Mouse (Mus musculus): Measurements from ENCODE around the gene Lsm2. TPM values are rescaled to one million over a fixed set of nuclear protein-coding genes. Genes with fewer than 3 reads are reported as not detected.

Gene Lsm2
- total and polyA plus RNA-seq, 2 experiments from 2014 or later: 29.1 to 111 TPM

DNA sequence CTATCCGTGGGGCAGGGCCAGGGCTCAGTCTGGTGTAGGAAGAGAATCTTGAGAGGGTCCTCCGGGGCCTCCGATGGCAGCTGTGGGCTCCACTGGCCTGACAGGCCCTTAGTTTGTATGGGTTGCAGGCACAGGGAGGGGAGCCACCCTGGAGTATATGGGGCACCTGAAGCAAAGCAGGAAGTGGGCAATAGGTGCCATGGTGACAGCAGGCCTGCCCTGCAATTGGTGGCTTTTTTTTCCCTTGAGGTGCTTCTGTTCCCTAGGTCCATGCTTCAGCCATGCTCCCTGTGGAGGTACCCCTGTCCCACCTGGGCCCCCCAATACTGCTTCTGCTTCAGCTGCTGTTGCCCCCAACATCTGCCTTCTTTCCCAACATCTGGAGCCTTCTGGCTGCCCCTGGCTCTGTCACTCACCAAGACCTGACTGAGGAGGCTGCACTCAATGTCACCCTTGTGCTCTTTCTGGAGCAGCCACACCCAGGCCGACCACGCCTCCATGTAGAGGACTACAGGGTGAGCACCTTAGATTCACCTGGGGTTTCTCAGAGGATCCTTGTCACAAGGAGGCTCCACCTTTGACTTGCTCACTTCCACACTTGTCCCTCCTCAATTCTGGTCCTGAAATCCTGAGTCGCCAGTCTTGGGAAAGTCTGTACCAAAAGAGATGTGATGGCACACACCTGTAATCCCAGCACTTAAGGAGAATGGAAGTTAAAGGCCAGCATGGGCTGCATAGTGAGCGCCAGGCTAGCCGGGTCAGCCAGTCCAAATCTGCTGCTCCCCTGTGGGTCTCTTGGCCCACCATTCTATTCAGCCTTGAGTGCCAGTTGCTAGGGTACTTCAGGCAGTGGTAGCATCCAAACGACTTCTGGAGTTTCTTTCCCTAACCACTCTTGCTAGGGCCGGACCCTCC is 35.4 kb downstream of the Lsm2 start:
- Histone ChIP-seq H3K4me3 (ENCODE audit: low read depth, low read length) (no peak overlapping the region), H3K9ac (no peak overlapping the region), H3K36me3 (ENCODE audit: insufficient read depth) (peaks cover 45% of the 10 kb centered on the region), H3K4me1 (ENCODE audit: insufficient read depth) (peaks cover 4% of the 10 kb centered on the region; the same call in 1 of the 2 replicates), H3K27me3 (ENCODE audit: insufficient read depth, low read length) (no peaks in the 10 kb centered on the region; the same call in 1 of the 2 replicates), H3K27ac (ENCODE audit: low read depth, low read length) (no peak overlapping the region), H3K4me2 (ENCODE audit: low read depth) (no peak overlapping the region), H3K9me3 (ENCODE audit: low read length) (no peaks in the 10 kb centered on the region)
- WGBS: 78% methylated on average over 10 of the region's 10 CpGs
- DNase-seq (no peak), ATAC-seq (no peak)
- TF ChIP-seq CTCF (IDR thresholded peaks at IDR 0.05; ENCODE audit: low read depth): no peak

- WGBS: 73% methylated on average over 14 of the region's 14 CpGs
- Histone ChIP-seq H3K27me3 (ENCODE audit: insufficient read depth, low read length) (no peaks in the 10 kb centered on the region; the same call in 1 of the 2 replicates), H3K4me2 (ENCODE audit: low read depth) (no peak overlapping the region), H3K9ac (no peak overlapping the region), H3K4me1 (ENCODE audit: insufficient read depth) (peaks cover 4% of the 10 kb centered on the region; the same call in 1 of the 2 replicates), H3K9me3 (ENCODE audit: low read length) (no peaks in the 10 kb centered on the region), H3K36me3 (ENCODE audit: insufficient read depth) (peaks cover 39% of the 10 kb centered on the region), H3K4me3 (ENCODE audit: low read depth, low read length) (no peak overlapping the region), H3K27ac (ENCODE audit: low read depth, low read length) (no peak overlapping the region)
- ATAC-seq: no peak
- DNase-seq: no peak
- TF ChIP-seq CTCF (IDR thresholded peaks at IDR 0.05; ENCODE audit: low read depth): no peak
Measured at GRCm38 (mm10) chr17:35017706-35018030, 36.0 kb downstream of the Lsm2 start.

DNA sequence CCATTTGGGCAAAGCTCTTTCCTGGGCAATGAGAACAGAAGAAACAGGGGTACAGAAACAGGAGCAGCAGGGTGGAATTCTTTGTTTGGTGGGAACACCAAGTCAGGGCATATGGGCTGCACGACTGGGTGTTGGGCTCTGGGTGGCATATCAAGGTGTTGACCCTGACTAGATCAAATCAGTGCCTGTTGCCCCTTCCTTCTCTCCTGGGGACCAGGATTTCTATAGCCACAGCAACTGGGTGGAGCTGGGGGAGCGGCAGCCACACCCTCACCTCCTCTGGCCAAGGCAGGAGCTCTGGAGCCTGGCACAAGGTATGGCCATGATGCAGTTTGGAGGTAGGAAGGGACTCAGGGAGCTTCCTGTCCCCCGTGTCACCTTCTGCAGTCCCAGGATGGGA is 36.5 kb downstream of the Lsm2 start:
- H3K36me3 ChIP-seq (ENCODE audit: insufficient read depth): peaks cover 34% of the 10 kb centered on the region
- H3K9me3 ChIP-seq (ENCODE audit: low read length): no peaks in the 10 kb centered on the region
- WGBS: 81% methylated on average over 3 of the region's 3 CpGs
- no peak for TF ChIP-seq CTCF (IDR thresholded peaks at IDR 0.05; ENCODE audit: low read depth)
- DNase-seq (no peak), ATAC-seq (no peak)
- no peaks in the 10 kb centered on the region; the same call in 1 of the 2 replicates for H3K27me3 ChIP-seq (ENCODE audit: insufficient read depth, low read length)
- H3K4me3 ChIP-seq (ENCODE audit: low read depth, low read length): no peak overlapping the region
- H3K4me2 ChIP-seq (ENCODE audit: low read depth): no peak overlapping the region
- H3K27ac ChIP-seq (ENCODE audit: low read depth, low read length): no peak overlapping the region
- H3K9ac ChIP-seq: no peak overlapping the region
- H3K4me1 ChIP-seq (ENCODE audit: insufficient read depth): peaks cover 4% of the 10 kb centered on the region; the same call in 1 of the 2 replicates

- TF ChIP-seq CTCF (IDR thresholded peaks at IDR 0.05; ENCODE audit: low read depth): no peak
- H3K9me3 ChIP-seq (ENCODE audit: low read length): no peaks in the 10 kb centered on the region
- no peak overlapping the region for H3K4me2 ChIP-seq (ENCODE audit: low read depth)
- H3K9ac ChIP-seq: no peak overlapping the region
- peaks cover 4% of the 10 kb centered on the region; the same call in 1 of the 2 replicates for H3K4me1 ChIP-seq (ENCODE audit: insufficient read depth)
- 74% methylated on average over 11 of the region's 11 CpGs for WGBS
- H3K4me3 ChIP-seq (ENCODE audit: low read depth, low read length): no peak overlapping the region
- H3K36me3 ChIP-seq (ENCODE audit: insufficient read depth): peaks cover 17% of the 10 kb centered on the region
- ATAC-seq (no peak), DNase-seq (no peak)
- H3K27me3 ChIP-seq (ENCODE audit: insufficient read depth, low read length): no peaks in the 10 kb centered on the region; the same call in 1 of the 2 replicates
- H3K27ac ChIP-seq (ENCODE audit: low read depth, low read length): no peak overlapping the region
Measured at GRCm38 (mm10) chr17:35019894-35020293, 38.2 kb downstream of the Lsm2 start.

GRCm38 (mm10) chr17:35020551-35020950 is 38.9 kb downstream of the Lsm2 start:
- no peaks in the 10 kb centered on the region; the same call in 1 of the 2 replicates for H3K27me3 ChIP-seq (ENCODE audit: insufficient read depth, low read length)
- H3K36me3 ChIP-seq (ENCODE audit: insufficient read depth): peaks cover 10% of the 10 kb centered on the region

GRCm38 (mm10) chr17:35021163-35021808 is 39.6 kb downstream of the Lsm2 start:
- Histone ChIP-seq H3K4me3 (ENCODE audit: low read depth, low read length) (no peak overlapping the region), H3K27me3 (ENCODE audit: insufficient read depth, low read length) (no peaks in the 10 kb centered on the region; the same call in 1 of the 2 replicates), H3K27ac (ENCODE audit: low read depth, low read length) (peak overlapping the region; percentile 21; the same call in 1 of the 2 replicates), H3K4me2 (ENCODE audit: low read depth) (0 out of 2 replicates have a peak overlapping the region, but pooled peaks have one; percentile 10), H3K9me3 (ENCODE audit: low read length) (no peaks in the 10 kb centered on the region), H3K36me3 (ENCODE audit: insufficient read depth) (peaks cover 4% of the 10 kb centered on the region; the same call in 1 of the 2 replicates), H3K9ac (no peak overlapping the region), H3K4me1 (ENCODE audit: insufficient read depth) (peaks cover 4% of the 10 kb centered on the region; the same call in 1 of the 2 replicates)
- 6% methylated on average over 17 of the region's 17 CpGs for WGBS
- TF ChIP-seq CTCF (IDR thresholded peaks at IDR 0.05; ENCODE audit: low read depth): peak; percentile 95
- ATAC-seq (peak; percentile 66), DNase-seq (peak; percentile 77)

More at GRCm38 (mm10) chr17:35020551-35020950, 38.9 kb downstream of the Lsm2 start:
- ATAC-seq: no peak
- H3K9ac ChIP-seq: no peak overlapping the region
- no peak overlapping the region for H3K4me2 ChIP-seq (ENCODE audit: low read depth)
- H3K4me1 ChIP-seq (ENCODE audit: insufficient read depth): peaks cover 4% of the 10 kb centered on the region; the same call in 1 of the 2 replicates
- H3K4me3 ChIP-seq (ENCODE audit: low read depth, low read length): no peak overlapping the region
- DNase-seq: no peak
- no peaks in the 10 kb centered on the region for H3K9me3 ChIP-seq (ENCODE audit: low read length)
- H3K27ac ChIP-seq (ENCODE audit: low read depth, low read length): no peak overlapping the region
- WGBS: 82% methylated on average over 8 of the region's 8 CpGs
- TF ChIP-seq CTCF (IDR thresholded peaks at IDR 0.05; ENCODE audit: low read depth): no peak

All from forebrain, postnatal 0 days (tissue).